In the genomic region with DNA sequence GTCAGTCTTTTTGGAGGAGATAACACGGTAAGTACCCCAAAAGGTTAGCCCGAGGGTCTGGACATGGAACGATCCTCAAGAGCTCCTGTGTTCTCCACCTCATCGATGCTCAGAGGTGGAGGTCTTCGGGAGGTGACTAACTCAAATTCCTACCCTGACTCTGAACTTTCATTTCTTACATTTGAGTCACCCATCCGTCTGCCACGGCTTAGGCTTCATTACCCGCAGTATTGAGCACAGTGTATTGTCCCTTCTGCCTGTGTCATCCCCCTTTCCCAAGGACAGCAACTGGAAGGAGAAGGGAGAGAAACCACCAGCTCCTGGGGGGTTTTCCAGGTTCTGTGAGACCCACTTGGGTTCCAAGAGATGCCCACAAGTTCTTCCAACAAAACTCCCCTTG, we compare ENCODE assay signal across 32 mouse cellular contexts. TPM values are rescaled to one million over a fixed set of nuclear protein-coding genes. Genes with fewer than 3 reads are reported as not detected.
"Had no signal": no experiment of that assay in that cellular context is flagged by ENCODE, and none has a peak within 500 bp of the region (broad histone marks: within the 10 kb centered on the region; RNA-seq: fewer than 3 reads in every experiment).

No protein-coding gene starts in this region.

- H3K9me3 ChIP-seq: embryonic facial prominence, embryonic 10.5 days; embryonic facial prominence, embryonic 12.5 days; embryonic facial prominence, embryonic 13.5 days; embryonic facial prominence, embryonic 15.5 days; forebrain, embryonic 12.5 days; forebrain, embryonic 13.5 days; forebrain, embryonic 15.5 days; heart, embryonic 10.5 days had no signal

- H3K4me2 ChIP-seq: embryonic facial prominence, embryonic 12.5 days; embryonic facial prominence, embryonic 13.5 days; embryonic facial prominence, embryonic 15.5 days; forebrain, embryonic 12.5 days; forebrain, embryonic 13.5 days; forebrain, embryonic 15.5 days; heart, embryonic 11.5 days had no signal

- H3K4me1 ChIP-seq: embryonic facial prominence, embryonic 12.5 days; embryonic facial prominence, embryonic 15.5 days had no signal

- H3K9ac ChIP-seq: embryonic facial prominence, embryonic 12.5 days; embryonic facial prominence, embryonic 13.5 days; embryonic facial prominence, embryonic 15.5 days; forebrain, embryonic 12.5 days; forebrain, embryonic 13.5 days; forebrain, embryonic 15.5 days; forebrain, postnatal 0 days had no signal

- H3K4me3 ChIP-seq: embryonic facial prominence, embryonic 10.5 days; embryonic facial prominence, embryonic 12.5 days; embryonic facial prominence, embryonic 13.5 days; embryonic facial prominence, embryonic 15.5 days; erythroblast, embryonic 14.5 days; forebrain, embryonic 12.5 days; forebrain, embryonic 13.5 days; forebrain, embryonic 15.5 days; gastrocnemius, adult 2 months; heart, adult 2 months; heart, embryonic 10.5 days had no signal

- ATAC-seq: forebrain, embryonic 13.5 days; forebrain, embryonic 14.5 days; forebrain, embryonic 15.5 days; forebrain, embryonic 16.5 days; forebrain, postnatal 0 days had no signal

- H3K27ac ChIP-seq: embryonic facial prominence, embryonic 10.5 days; embryonic facial prominence, embryonic 12.5 days; embryonic facial prominence, embryonic 13.5 days; embryonic facial prominence, embryonic 15.5 days; forebrain, embryonic 12.5 days; forebrain, embryonic 13.5 days; forebrain, embryonic 15.5 days; gastrocnemius, adult 2 months; heart, adult 2 months; heart, embryonic 10.5 days had no signal

- DNase-seq: cerebellum, postnatal 10 days; cerebellum, postnatal 14 days; cerebellum, postnatal 25 days; cerebellum, postnatal 36 days; embryo, embryonic 11 days; forebrain, postnatal 0 days; gastrocnemius, adult 2 months; gastrocnemius, postnatal 10 days; gastrocnemius, postnatal 14 days; gastrocnemius, postnatal 25 days; gastrocnemius, postnatal 36 days; heart, adult 11 months; heart, adult 18-20 months; heart, adult 2 months had no signal

- H3K36me3 ChIP-seq: embryonic facial prominence, embryonic 10.5 days; embryonic facial prominence, embryonic 12.5 days; embryonic facial prominence, embryonic 13.5 days; embryonic facial prominence, embryonic 15.5 days; forebrain, embryonic 12.5 days; forebrain, embryonic 15.5 days; heart, embryonic 10.5 days had no signal

RNA-seq across cellular contexts. Expression of gene Alox12e, which starts 2.3 kb away (rescaled TPM):
- total RNA-seq: common myeloid progenitor, adult 5-6 weeks; gastrocnemius, adult 18-20 months; gastrocnemius, adult 2 months; gastrocnemius, postnatal 10 days; gastrocnemius, postnatal 25 days; gastrocnemius, postnatal 36 days; granulocyte monocyte progenitor cell, adult 5-6 weeks; heart, adult 18-20 months; heart, adult 8-10 months had no signal
- polyA plus RNA-seq: cortical plate, adult 2 months; embryonic facial prominence, embryonic 10.5 days; embryonic facial prominence, embryonic 12.5 days; erythroblast, embryonic 14.5 days; forebrain, embryonic 11.5 days; forebrain, embryonic 12.5 days; forebrain, embryonic 13.5 days; forebrain, embryonic 14.5 days; forebrain, embryonic 15.5 days; forebrain, embryonic 16.5 days; heart, embryonic 10.5 days; heart, embryonic 11.5 days had no signal

RNA-seq across cellular contexts. Expression of gene Alox15, which starts 27.1 kb away (rescaled TPM):
- total RNA-seq: common myeloid progenitor, adult 5-6 weeks; forebrain, postnatal 0 days; gastrocnemius, postnatal 14 days had no signal
- polyA plus RNA-seq: erythroblast, embryonic 14.5 days; forebrain, embryonic 14.5 days; forebrain, embryonic 15.5 days; forebrain, embryonic 16.5 days; forebrain, postnatal 0 days had no signal
